Mouse (Mus musculus): ENCODE data around the gene Smim4. TPM values are rescaled to one million over a fixed set of nuclear protein-coding genes. Genes with fewer than 3 reads are reported as not detected.

The Smim4 gene
- polyA plus RNA-seq (2014; fragmentation: Nextera tagmentation; extraction: Ambion mirVana): 91.3 and 94.4 TPM in 2 replicates

- Histone ChIP-seq H3K36me3 (ENCODE audit: control insufficient read depth, insufficient read depth, low read length) (peaks cover 6% of the 10 kb centered on the region; the same call in 1 of the 2 replicates), H3K27ac (ENCODE audit: low read depth) (peak within 1 kb of the TSS; percentile 82), H3K4me1 (replicated peaks; ENCODE audit: control insufficient read depth, insufficient read depth, low read length) (peaks cover 28% of the 10 kb centered on the region), H3K27me3 (replicated peaks; ENCODE audit: control insufficient read depth, insufficient read depth, low read length) (no peaks in the 10 kb centered on the region), H3K4me2 (ENCODE audit: low read length) (peak within 1 kb of the TSS; percentile 96), H3K4me3 (ENCODE audit: low read depth, low read length) (peak within 1 kb of the TSS; percentile 89), H3K9me3 (ENCODE audit: control insufficient read depth, low read length) (no peaks in the 10 kb centered on the region), H3K9ac (ENCODE audit: low read length) (peak within 1 kb of the TSS; percentile 79)
- ATAC-seq (replicated peaks; ENCODE audit: low FRiP score, low TSS enrichment, low read depth) (peak; percentile 93), DNase-seq (ENCODE audit: low spot score) (peak; percentile 96)
- under 1% methylated on average over 33 of the region's 33 CpGs for WGBS
Observed at GRCm38 (mm10) chr14:31128826-31129219, at the start of gene Smim4. Gene Smim4 (minus strand): TSS chr14:31128956.

- Histone ChIP-seq H3K27ac (ENCODE audit: low read depth) (no peak overlapping the region), H3K27me3 (replicated peaks; ENCODE audit: control insufficient read depth, insufficient read depth, low read length) (no peaks in the 10 kb centered on the region), H3K4me3 (ENCODE audit: low read depth, low read length) (no peak overlapping the region), H3K4me1 (replicated peaks; ENCODE audit: control insufficient read depth, insufficient read depth, low read length) (no peaks in the 10 kb centered on the region), H3K9ac (ENCODE audit: low read length) (no peak overlapping the region), H3K4me2 (ENCODE audit: low read length) (no peak overlapping the region), H3K9me3 (ENCODE audit: control insufficient read depth, low read length) (no peaks in the 10 kb centered on the region), H3K36me3 (ENCODE audit: control insufficient read depth, insufficient read depth, low read length) (peaks cover 99% of the 10 kb centered on the region)
- DNase-seq (ENCODE audit: low spot score): no peak
- WGBS: 92% methylated on average over 5 of the region's 5 CpGs
- no peak for ATAC-seq (replicated peaks; ENCODE audit: low FRiP score, low TSS enrichment, low read depth)
Observed at GRCm38 (mm10) chr14:31177715-31178114, 49.0 kb upstream of the Smim4 start.

- Histone ChIP-seq H3K9me3 (ENCODE audit: control insufficient read depth, low read length) (no peaks in the 10 kb centered on the region), H3K36me3 (ENCODE audit: control insufficient read depth, insufficient read depth, low read length) (peaks cover 99% of the 10 kb centered on the region), H3K9ac (ENCODE audit: low read length) (no peak overlapping the region), H3K27ac (ENCODE audit: low read depth) (no peak overlapping the region), H3K4me2 (ENCODE audit: low read length) (no peak overlapping the region), H3K4me3 (ENCODE audit: low read depth, low read length) (no peak overlapping the region), H3K27me3 (replicated peaks; ENCODE audit: control insufficient read depth, insufficient read depth, low read length) (no peaks in the 10 kb centered on the region), H3K4me1 (replicated peaks; ENCODE audit: control insufficient read depth, insufficient read depth, low read length) (no peaks in the 10 kb centered on the region)
- no peak for DNase-seq (ENCODE audit: low spot score)
- WGBS: 90% methylated on average over 16 of the region's 16 CpGs
- ATAC-seq (replicated peaks; ENCODE audit: low FRiP score, low TSS enrichment, low read depth): no peak
Observed at GRCm38 (mm10) chr14:31177287-31177686, 48.5 kb upstream of the Smim4 start.

- Histone ChIP-seq H3K36me3 (ENCODE audit: control insufficient read depth, insufficient read depth, low read length) (peaks cover 85% of the 10 kb centered on the region), H3K27ac (ENCODE audit: low read depth) (no peak overlapping the region), H3K27me3 (replicated peaks; ENCODE audit: control insufficient read depth, insufficient read depth, low read length) (no peaks in the 10 kb centered on the region), H3K4me1 (replicated peaks; ENCODE audit: control insufficient read depth, insufficient read depth, low read length) (no peaks in the 10 kb centered on the region), H3K4me3 (ENCODE audit: low read depth, low read length) (no peak overlapping the region), H3K4me2 (ENCODE audit: low read length) (no peak overlapping the region), H3K9me3 (ENCODE audit: control insufficient read depth, low read length) (no peaks in the 10 kb centered on the region), H3K9ac (ENCODE audit: low read length) (no peak overlapping the region)
- ATAC-seq (replicated peaks; ENCODE audit: low FRiP score, low TSS enrichment, low read depth) (no peak), DNase-seq (ENCODE audit: low spot score) (no peak)
- 84% methylated on average over 7 of the region's 7 CpGs for WGBS
Observed at GRCm38 (mm10) chr14:31173537-31173936, 44.8 kb upstream of the Smim4 start.

DNA sequence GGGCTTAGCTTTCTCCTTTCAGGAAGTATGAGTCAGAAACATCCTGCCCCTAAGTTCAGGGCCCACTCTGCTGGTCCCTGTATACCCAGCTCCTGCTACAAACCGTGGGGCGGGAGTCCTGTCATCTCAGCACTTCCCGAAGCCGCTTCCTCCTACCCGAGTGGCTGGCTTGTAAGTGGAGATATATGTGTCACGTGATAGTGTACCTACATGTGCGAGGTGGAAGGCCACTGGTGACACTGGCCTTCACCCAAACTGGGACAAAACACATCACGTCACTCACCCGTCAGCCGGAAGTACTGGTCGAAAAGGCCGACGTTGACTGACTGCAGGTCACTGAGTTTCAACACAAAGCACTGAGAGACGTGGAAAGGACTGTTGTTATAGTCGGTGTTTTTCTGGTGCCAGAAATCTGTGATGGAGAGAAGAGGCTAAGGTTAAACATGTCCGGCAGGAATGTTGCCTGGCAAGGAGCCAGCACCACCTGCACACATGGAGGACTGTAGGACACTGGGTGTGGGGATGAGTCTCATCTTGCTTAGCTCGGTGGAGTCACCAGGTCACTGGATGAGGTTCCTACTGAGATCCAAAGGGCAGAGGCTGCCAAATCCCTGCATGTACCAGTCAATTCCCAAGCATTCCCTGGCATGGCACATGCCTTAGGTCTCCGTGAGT is 44.2 kb upstream of the Smim4 start:
- no peak overlapping the region for H3K4me3 ChIP-seq (ENCODE audit: low read depth, low read length)
- H3K36me3 ChIP-seq (ENCODE audit: control insufficient read depth, insufficient read depth, low read length): peaks cover 80% of the 10 kb centered on the region
- H3K9me3 ChIP-seq (ENCODE audit: control insufficient read depth, low read length): no peaks in the 10 kb centered on the region
- no peak overlapping the region for H3K27ac ChIP-seq (ENCODE audit: low read depth)
- no peak overlapping the region for H3K9ac ChIP-seq (ENCODE audit: low read length)
- ATAC-seq (replicated peaks; ENCODE audit: low FRiP score, low TSS enrichment, low read depth): no peak
- H3K4me1 ChIP-seq (replicated peaks; ENCODE audit: control insufficient read depth, insufficient read depth, low read length): no peaks in the 10 kb centered on the region
- H3K4me2 ChIP-seq (ENCODE audit: low read length): no peak overlapping the region
- WGBS: 81% methylated on average over 18 of the region's 18 CpGs
- no peak for DNase-seq (ENCODE audit: low spot score)
- H3K27me3 ChIP-seq (replicated peaks; ENCODE audit: control insufficient read depth, insufficient read depth, low read length): no peaks in the 10 kb centered on the region

DNA sequence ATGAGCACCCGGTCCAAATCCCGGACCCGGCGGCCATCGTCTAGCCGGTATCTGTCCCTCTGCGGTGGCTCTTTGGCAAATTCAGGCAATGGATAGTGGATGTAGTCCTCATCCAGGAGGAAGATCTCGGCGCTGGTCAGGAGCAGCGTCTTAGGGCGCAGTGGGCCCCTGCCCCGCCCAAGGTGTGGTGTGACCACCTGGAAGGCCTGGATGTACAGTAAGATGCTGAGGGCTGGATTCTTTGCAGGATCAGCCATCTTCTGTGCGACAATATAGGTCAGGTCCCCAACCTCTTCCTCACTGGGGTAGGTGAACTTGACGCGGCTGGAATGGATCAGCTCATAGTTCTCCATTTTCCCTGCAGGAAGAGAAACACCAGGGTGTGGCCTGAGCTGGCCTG is 43.1 kb upstream of the Smim4 start:
- Histone ChIP-seq H3K36me3 (ENCODE audit: control insufficient read depth, insufficient read depth, low read length) (peaks cover 69% of the 10 kb centered on the region), H3K9ac (ENCODE audit: low read length) (no peak overlapping the region), H3K27ac (ENCODE audit: low read depth) (no peak overlapping the region), H3K4me3 (ENCODE audit: low read depth, low read length) (no peak overlapping the region), H3K4me1 (replicated peaks; ENCODE audit: control insufficient read depth, insufficient read depth, low read length) (peaks cover 1% of the 10 kb centered on the region; the same call in 1 of the 2 replicates), H3K9me3 (ENCODE audit: control insufficient read depth, low read length) (no peaks in the 10 kb centered on the region), H3K4me2 (ENCODE audit: low read length) (no peak overlapping the region), H3K27me3 (replicated peaks; ENCODE audit: control insufficient read depth, insufficient read depth, low read length) (no peaks in the 10 kb centered on the region)
- ATAC-seq (replicated peaks; ENCODE audit: low FRiP score, low TSS enrichment, low read depth) (no peak), DNase-seq (ENCODE audit: low spot score) (no peak)
- 97% methylated on average over 15 of the region's 15 CpGs for WGBS

DNA sequence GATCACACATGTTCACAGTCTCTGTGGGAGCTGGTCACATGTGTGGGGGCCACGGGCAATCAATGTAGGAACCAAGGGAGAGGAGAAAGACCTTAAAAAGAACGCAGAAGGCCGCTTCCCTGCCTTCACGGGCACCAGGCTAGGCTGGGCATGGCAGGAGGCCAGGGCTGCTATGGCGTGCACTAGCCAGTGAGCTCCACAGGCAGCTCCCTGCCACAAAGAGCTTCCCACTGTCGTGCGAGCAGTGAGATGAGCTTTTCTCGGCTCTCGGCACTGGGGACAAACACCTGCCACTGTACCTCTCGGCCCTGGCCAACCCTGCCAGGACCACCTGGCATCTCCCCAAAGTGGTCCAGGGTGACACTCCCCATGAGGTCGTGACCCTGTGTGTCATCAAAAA is 42.6 kb upstream of the Smim4 start:
- Histone ChIP-seq H3K9me3 (ENCODE audit: control insufficient read depth, low read length) (no peaks in the 10 kb centered on the region), H3K4me1 (replicated peaks; ENCODE audit: control insufficient read depth, insufficient read depth, low read length) (peaks cover 5% of the 10 kb centered on the region; the same call in 1 of the 2 replicates), H3K27me3 (replicated peaks; ENCODE audit: control insufficient read depth, insufficient read depth, low read length) (no peaks in the 10 kb centered on the region), H3K4me3 (ENCODE audit: low read depth, low read length) (no peak overlapping the region), H3K9ac (ENCODE audit: low read length) (no peak overlapping the region), H3K4me2 (ENCODE audit: low read length) (no peak overlapping the region), H3K27ac (ENCODE audit: low read depth) (no peak overlapping the region), H3K36me3 (ENCODE audit: control insufficient read depth, insufficient read depth, low read length) (peaks cover 65% of the 10 kb centered on the region)
- DNase-seq (ENCODE audit: low spot score): no peak
- WGBS: 97% methylated on average over 11 of the region's 11 CpGs
- ATAC-seq (replicated peaks; ENCODE audit: low FRiP score, low TSS enrichment, low read depth): no peak

DNA sequence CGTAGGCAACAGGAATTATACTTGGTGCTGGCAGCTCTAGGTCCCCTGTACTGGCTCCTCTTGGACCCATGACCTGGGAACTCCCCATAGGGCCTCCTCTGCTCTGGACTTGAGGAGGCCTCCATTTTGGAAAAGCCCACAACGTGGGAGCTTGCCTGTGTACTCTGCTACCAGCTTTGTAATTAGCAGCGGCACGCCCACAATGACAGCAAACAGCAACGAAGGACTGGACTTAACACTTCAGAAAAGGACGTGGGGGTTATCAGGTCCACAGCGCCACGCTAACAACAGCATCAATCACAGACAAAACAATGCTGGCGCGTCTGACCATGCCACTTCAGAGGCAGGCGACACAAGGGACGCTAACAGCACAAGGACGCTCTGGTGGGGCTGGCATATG is 42.2 kb upstream of the Smim4 start:
- Histone ChIP-seq H3K9ac (ENCODE audit: low read length) (no peak overlapping the region), H3K36me3 (ENCODE audit: control insufficient read depth, insufficient read depth, low read length) (peaks cover 61% of the 10 kb centered on the region), H3K27me3 (replicated peaks; ENCODE audit: control insufficient read depth, insufficient read depth, low read length) (no peaks in the 10 kb centered on the region), H3K27ac (ENCODE audit: low read depth) (no peak overlapping the region), H3K4me3 (ENCODE audit: low read depth, low read length) (no peak overlapping the region), H3K4me1 (replicated peaks; ENCODE audit: control insufficient read depth, insufficient read depth, low read length) (peaks cover 7% of the 10 kb centered on the region; the same call in 1 of the 2 replicates), H3K9me3 (ENCODE audit: control insufficient read depth, low read length) (no peaks in the 10 kb centered on the region), H3K4me2 (ENCODE audit: low read length) (no peak overlapping the region)
- WGBS: 88% methylated on average over 13 of the region's 13 CpGs
- DNase-seq (ENCODE audit: low spot score) (no peak), ATAC-seq (replicated peaks; ENCODE audit: low FRiP score, low TSS enrichment, low read depth) (no peak)

GRCm38 (mm10) chr14:31169508-31169907 is 40.8 kb upstream of the Smim4 start:
- 76% methylated on average over 6 of the region's 6 CpGs for WGBS
- no peak for ATAC-seq (replicated peaks; ENCODE audit: low FRiP score, low TSS enrichment, low read depth)
- peaks cover 7% of the 10 kb centered on the region; the same call in 1 of the 2 replicates for H3K4me1 ChIP-seq (replicated peaks; ENCODE audit: control insufficient read depth, insufficient read depth, low read length)

More at GRCm38 (mm10) chr14:31169508-31169907, 40.8 kb upstream of the Smim4 start:
- H3K4me3 ChIP-seq (ENCODE audit: low read depth, low read length): no peak overlapping the region
- H3K9ac ChIP-seq (ENCODE audit: low read length): no peak overlapping the region
- no peak for DNase-seq (ENCODE audit: low spot score)
- H3K4me2 ChIP-seq (ENCODE audit: low read length): no peak overlapping the region
- H3K27ac ChIP-seq (ENCODE audit: low read depth): no peak overlapping the region
- H3K27me3 ChIP-seq (replicated peaks; ENCODE audit: control insufficient read depth, insufficient read depth, low read length): no peaks in the 10 kb centered on the region
- H3K36me3 ChIP-seq (ENCODE audit: control insufficient read depth, insufficient read depth, low read length): peaks cover 46% of the 10 kb centered on the region
- no peaks in the 10 kb centered on the region for H3K9me3 ChIP-seq (ENCODE audit: control insufficient read depth, low read length)

Data from intestine, embryonic 14.5 days (tissue).